Mouse (Mus musculus): ENCODE measurements around the gene Mndal. TPM values are rescaled to one million over a fixed set of nuclear protein-coding genes. Genes with fewer than 3 reads are reported as not detected.
"Not testable (repeated sequence)": the region's sequence is repeated elsewhere in the genome, so short reads cannot be mapped to it uniquely, and the experiment has no call there.

Gene Mndal
- total and polyA plus RNA-seq, 2 experiments from 2014 or later: 0.65 to 8.1 TPM

DNA sequence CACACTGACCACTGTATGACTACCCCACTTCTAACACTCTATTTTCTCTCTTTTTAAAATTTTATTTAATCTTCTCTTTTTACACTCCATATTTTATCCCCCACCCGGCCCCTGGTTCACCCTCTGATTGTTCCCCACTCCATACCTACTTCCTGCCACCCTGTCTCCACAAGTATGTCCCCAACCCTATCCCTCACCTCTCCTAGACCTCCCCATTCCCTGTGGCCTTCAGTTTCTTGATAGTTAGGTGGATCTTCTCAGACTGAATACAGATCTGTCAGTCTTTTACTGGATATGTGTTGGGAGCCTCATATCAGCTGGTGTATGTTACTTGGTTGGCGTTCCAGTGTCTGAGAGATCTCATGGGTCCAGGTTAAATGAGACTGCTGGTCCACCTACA is 27.7 kb downstream of the Mndal start:
- no peak for TF ChIP-seq CTCF (IDR thresholded peaks at IDR 0.05; ENCODE audit: low read depth)
- TF ChIP-seq EP300 (IDR thresholded peaks at IDR 0.05; ENCODE audit: low read depth): no peak

DNA sequence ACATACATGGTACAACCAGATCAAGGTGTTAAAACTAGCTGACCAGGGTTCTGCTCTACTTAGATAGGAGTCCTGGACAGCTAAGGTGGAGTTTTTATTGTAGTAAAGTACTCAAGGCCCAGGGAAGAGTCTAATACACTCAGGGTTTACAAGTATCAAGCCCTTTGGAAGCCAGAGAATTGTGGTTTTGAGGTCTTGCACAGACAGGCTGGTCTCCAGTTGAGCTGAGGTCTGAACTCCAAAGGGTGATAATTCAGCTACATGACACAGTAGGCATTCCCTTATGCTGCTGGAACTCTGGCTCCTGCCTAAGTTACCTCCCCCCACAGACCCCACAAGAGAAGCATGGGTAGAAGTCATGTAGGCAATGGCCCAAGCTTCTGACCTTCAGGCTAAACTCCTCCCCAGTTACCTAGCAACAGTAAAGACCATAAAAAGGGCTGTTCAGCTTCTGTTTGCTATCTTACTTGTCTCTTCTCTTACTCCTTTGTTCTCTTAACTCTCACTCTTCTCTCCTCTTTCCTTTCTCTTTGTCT is 29.0 kb downstream of the Mndal start:
- not testable (repeated sequence) for H3K27me3 ChIP-seq (ENCODE audit: control insufficient read depth, insufficient read depth, low read length); H3K36me3 ChIP-seq (replicated peaks; ENCODE audit: control insufficient read depth, insufficient read depth, low read length); H3K9ac ChIP-seq (replicated peaks; ENCODE audit: low read depth, low read length); H3K4me1 ChIP-seq (ENCODE audit: control insufficient read depth, insufficient read depth); DNase-seq (ENCODE audit: low spot score); H3K27ac ChIP-seq (ENCODE audit: low read depth); H3K4me3 ChIP-seq (ENCODE audit: low read depth, low read length); H3K4me2 ChIP-seq (ENCODE audit: low read depth, low read length); ATAC-seq (ENCODE audit: insufficient read depth, low read depth); H3K9me3 ChIP-seq (replicated peaks; ENCODE audit: control insufficient read depth, low read length)

More for the DNA sequence above, 27.7 kb downstream of the Mndal start:
- 75% methylated on average over 2 of the region's 2 CpGs for WGBS
- ATAC-seq (ENCODE audit: insufficient read depth, low read depth) (no peak), DNase-seq (ENCODE audit: low spot score) (no peak)
- Histone ChIP-seq H3K36me3 (replicated peaks; ENCODE audit: control insufficient read depth, insufficient read depth, low read length) (no peaks in the 10 kb centered on the region), H3K4me2 (ENCODE audit: low read depth, low read length) (no peak overlapping the region), H3K27me3 (ENCODE audit: control insufficient read depth, insufficient read depth, low read length) (no peaks in the 10 kb centered on the region), H3K9me3 (replicated peaks; ENCODE audit: control insufficient read depth, low read length) (no peaks in the 10 kb centered on the region), H3K4me3 (ENCODE audit: low read depth, low read length) (no peak overlapping the region), H3K27ac (ENCODE audit: low read depth) (no peak overlapping the region), H3K9ac (replicated peaks; ENCODE audit: low read depth, low read length) (no peak overlapping the region), H3K4me1 (ENCODE audit: control insufficient read depth, insufficient read depth) (no peaks in the 10 kb centered on the region)

DNA sequence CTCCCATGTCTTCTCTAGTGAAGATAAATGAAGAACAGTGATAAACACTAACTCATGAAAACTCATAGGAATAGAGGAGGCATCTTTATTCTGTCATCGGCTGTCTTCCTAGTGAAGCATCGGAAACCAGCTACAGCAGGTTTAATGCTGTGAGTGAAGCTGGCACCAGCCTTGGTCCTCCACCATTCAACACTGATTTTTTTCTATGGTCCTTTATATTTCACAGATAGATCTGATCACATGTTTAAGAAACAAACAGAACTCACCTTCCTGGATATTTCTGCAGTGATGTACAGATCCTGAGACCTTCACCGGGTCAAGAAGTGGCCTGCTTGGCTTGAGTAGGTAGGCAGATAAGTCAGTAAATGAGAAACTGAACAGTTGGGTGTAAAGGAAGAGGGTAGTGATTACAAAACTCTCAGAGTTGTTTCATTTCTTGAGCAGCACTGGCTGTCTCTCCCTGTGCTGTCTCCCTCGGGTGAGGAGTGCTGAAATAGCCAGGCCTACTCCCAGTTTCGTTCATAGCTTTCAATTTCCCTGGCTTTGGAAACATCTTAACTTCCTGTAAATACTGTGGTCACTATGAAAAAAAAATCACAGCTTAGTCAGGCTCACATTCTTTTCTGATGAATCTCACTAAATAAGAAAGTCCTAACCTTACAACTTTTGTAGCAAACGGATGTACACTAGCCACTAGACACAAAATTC is 29.6 kb downstream of the Mndal start, which contains the start of gene Ifi211:
Ifi211 (minus strand) TSS at position 499 of the 708 bp plus-strand sequence.
- not testable (repeated sequence) for H3K4me2 ChIP-seq (ENCODE audit: low read depth, low read length); H3K36me3 ChIP-seq (replicated peaks; ENCODE audit: control insufficient read depth, insufficient read depth, low read length); H3K4me3 ChIP-seq (ENCODE audit: low read depth, low read length); H3K9ac ChIP-seq (replicated peaks; ENCODE audit: low read depth, low read length); ATAC-seq (ENCODE audit: insufficient read depth, low read depth); H3K9me3 ChIP-seq (replicated peaks; ENCODE audit: control insufficient read depth, low read length); H3K4me1 ChIP-seq (ENCODE audit: control insufficient read depth, insufficient read depth); H3K27ac ChIP-seq (ENCODE audit: low read depth); H3K27me3 ChIP-seq (ENCODE audit: control insufficient read depth, insufficient read depth, low read length)
- WGBS: 57% methylated on average over 6 of the region's 6 CpGs
- peak; percentile 17 for DNase-seq (ENCODE audit: low spot score)

DNA sequence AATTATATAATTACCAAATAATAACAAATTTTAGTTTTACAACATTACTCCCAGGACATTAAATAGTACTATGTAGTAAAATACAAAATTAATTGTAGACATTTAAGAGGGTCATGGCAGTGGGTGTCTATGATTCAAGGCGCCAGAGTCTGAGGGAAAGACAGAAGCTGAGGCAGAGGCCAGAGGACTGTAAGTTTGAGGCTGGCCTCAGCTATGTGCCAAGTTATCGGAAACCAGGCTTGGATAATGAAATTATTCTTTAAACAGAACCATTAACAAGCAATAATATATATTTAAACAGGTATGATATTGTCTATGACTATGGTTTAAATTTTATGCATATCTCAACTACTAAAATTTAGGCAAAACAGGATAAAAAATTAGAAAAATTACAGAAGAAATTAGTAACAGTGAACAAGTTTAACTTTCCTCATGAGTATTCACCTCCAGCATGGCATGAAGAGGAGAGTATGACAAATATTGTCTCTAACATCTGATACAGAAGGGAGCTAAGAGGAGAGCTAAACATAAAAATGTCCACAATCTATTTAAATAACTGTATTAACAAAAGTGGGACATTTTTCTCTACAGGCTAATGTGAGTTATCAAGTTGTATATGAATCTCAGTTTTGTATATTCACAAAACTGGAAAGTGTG is 30.4 kb downstream of the Mndal start:
- 86% methylated on average over 2 of the region's 2 CpGs for WGBS
- H3K9ac ChIP-seq (replicated peaks; ENCODE audit: low read depth, low read length): no peak overlapping the region
- ATAC-seq (ENCODE audit: insufficient read depth, low read depth): no peak
- no peak overlapping the region for H3K4me2 ChIP-seq (ENCODE audit: low read depth, low read length)
- no peaks in the 10 kb centered on the region for H3K27me3 ChIP-seq (ENCODE audit: control insufficient read depth, insufficient read depth, low read length)
- H3K4me3 ChIP-seq (ENCODE audit: low read depth, low read length): no peak overlapping the region
- H3K36me3 ChIP-seq (replicated peaks; ENCODE audit: control insufficient read depth, insufficient read depth, low read length): no peaks in the 10 kb centered on the region
- no peak overlapping the region for H3K27ac ChIP-seq (ENCODE audit: low read depth)
- no peaks in the 10 kb centered on the region for H3K4me1 ChIP-seq (ENCODE audit: control insufficient read depth, insufficient read depth)
- no peaks in the 10 kb centered on the region for H3K9me3 ChIP-seq (replicated peaks; ENCODE audit: control insufficient read depth, low read length)
- TF ChIP-seq CTCF (IDR thresholded peaks at IDR 0.05; ENCODE audit: low read depth): no peak
- TF ChIP-seq EP300 (IDR thresholded peaks at IDR 0.05; ENCODE audit: low read depth): no peak
- no peak for DNase-seq (ENCODE audit: low spot score)

DNA sequence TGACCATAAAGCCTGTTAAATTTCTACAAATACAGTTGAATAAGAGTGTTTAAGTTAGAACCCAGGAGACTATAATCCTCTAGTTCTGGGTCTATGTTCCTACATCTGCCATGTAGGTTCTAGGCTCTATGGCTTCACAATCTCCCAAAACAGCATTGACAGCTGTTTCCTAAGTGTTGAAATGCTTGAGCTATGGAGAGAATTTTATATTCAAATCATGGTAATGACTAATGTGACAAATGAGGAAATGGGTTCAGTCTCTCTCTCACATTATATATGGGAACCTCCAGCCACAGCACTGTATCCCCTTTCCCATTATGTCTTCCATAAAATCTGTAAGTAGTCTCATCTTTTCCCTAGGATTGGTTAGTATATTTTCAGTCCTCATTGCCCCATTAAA is 33.9 kb downstream of the Mndal start:
- H3K4me1 ChIP-seq (ENCODE audit: control insufficient read depth, insufficient read depth); H3K4me2 ChIP-seq (ENCODE audit: low read depth, low read length); H3K9ac ChIP-seq (replicated peaks; ENCODE audit: low read depth, low read length); H3K36me3 ChIP-seq (replicated peaks; ENCODE audit: control insufficient read depth, insufficient read depth, low read length); H3K27me3 ChIP-seq (ENCODE audit: control insufficient read depth, insufficient read depth, low read length); DNase-seq (ENCODE audit: low spot score); ATAC-seq (ENCODE audit: insufficient read depth, low read depth); H3K4me3 ChIP-seq (ENCODE audit: low read depth, low read length); H3K9me3 ChIP-seq (replicated peaks; ENCODE audit: control insufficient read depth, low read length); H3K27ac ChIP-seq (ENCODE audit: low read depth): not testable (repeated sequence)

DNA sequence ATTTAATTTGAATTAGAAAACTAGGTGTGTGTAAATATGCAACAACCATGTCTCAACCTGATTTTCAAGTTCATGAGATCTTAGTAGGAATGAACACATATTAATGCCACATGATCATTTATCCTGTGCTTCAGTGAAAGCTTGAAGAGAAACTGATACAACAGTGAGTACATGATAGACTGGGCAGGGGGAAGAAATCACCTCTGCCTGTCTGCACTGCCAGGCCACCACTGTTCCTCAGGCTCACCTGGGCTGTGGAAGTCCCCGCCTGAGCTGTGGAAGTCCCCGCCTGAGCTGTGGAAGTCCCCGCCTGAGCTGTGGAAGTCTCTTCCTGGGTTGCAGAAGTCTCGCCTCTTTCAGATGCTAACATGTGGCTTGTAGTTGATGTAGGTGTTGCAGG is 36.4 kb downstream of the Mndal start:
- H3K4me1 ChIP-seq (ENCODE audit: control insufficient read depth, insufficient read depth); H3K9ac ChIP-seq (replicated peaks; ENCODE audit: low read depth, low read length); H3K27me3 ChIP-seq (ENCODE audit: control insufficient read depth, insufficient read depth, low read length); DNase-seq (ENCODE audit: low spot score); ATAC-seq (ENCODE audit: insufficient read depth, low read depth); H3K4me3 ChIP-seq (ENCODE audit: low read depth, low read length); H3K27ac ChIP-seq (ENCODE audit: low read depth); H3K9me3 ChIP-seq (replicated peaks; ENCODE audit: control insufficient read depth, low read length); H3K36me3 ChIP-seq (replicated peaks; ENCODE audit: control insufficient read depth, insufficient read depth, low read length); H3K4me2 ChIP-seq (ENCODE audit: low read depth, low read length): not testable (repeated sequence)
- WGBS: 73% methylated on average over 4 of the region's 4 CpGs

DNA sequence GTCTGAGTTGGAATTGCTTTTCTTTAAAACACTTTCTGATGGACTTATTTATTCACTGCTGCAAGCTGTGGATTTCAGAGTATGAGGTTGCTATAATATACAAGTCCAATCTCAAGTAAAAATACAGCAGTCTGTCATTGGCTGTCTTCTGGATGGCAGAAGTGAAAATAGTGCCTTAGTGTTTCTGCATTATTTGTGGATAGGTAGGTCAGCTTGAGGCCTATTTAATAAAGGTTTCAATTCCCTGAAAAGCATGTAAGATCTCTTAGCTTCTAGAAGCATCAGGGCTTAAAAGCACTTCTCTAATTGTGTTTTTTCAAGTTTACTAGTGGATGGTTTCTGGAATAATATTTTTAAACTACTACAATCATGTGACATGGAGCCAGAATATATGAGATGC is 52.5 kb downstream of the Mndal start:
- DNase-seq (ENCODE audit: low spot score); H3K36me3 ChIP-seq (replicated peaks; ENCODE audit: control insufficient read depth, insufficient read depth, low read length); H3K9me3 ChIP-seq (replicated peaks; ENCODE audit: control insufficient read depth, low read length); H3K4me2 ChIP-seq (ENCODE audit: low read depth, low read length); H3K4me3 ChIP-seq (ENCODE audit: low read depth, low read length); H3K27me3 ChIP-seq (ENCODE audit: control insufficient read depth, insufficient read depth, low read length); H3K27ac ChIP-seq (ENCODE audit: low read depth); H3K4me1 ChIP-seq (ENCODE audit: control insufficient read depth, insufficient read depth); H3K9ac ChIP-seq (replicated peaks; ENCODE audit: low read depth, low read length); ATAC-seq (ENCODE audit: insufficient read depth, low read depth): not testable (repeated sequence)

DNA sequence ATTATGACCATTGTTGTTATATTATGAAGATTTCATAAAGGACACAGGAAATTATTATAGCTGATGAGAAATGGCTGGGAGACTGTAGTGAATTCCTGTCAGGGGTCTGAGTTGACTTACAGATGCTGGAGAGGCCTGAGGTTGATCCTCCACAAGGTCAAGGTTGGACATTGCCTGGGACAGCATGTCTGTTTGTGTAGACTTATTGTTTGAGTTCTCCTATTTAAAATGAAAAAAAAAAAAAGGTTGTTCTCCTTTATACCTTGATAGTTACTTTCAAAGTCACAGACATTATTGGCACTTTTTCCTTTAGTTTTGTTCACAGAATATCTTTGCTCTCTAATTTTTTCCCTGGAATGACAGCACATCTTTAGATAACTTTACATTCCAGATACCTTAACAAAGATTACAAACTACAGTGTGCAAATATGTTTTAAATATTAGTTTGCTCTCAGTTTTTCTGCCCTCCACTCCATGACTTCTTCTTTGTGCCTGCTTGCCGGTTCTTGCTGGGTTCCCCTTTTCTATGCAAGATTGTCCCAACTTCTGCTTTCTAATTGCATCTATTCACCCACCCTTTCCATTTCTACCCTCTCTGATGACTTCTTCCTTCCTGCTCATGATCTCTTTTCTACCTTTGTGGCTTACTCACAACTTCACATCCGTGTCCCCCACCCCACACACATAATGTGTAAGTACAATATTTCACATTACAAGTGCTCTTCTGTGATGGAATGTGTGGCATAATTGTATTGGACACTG is 55.1 kb downstream of the Mndal start:
- not testable (repeated sequence) for DNase-seq (ENCODE audit: low spot score); H3K27me3 ChIP-seq (ENCODE audit: control insufficient read depth, insufficient read depth, low read length); H3K4me2 ChIP-seq (ENCODE audit: low read depth, low read length); H3K4me1 ChIP-seq (ENCODE audit: control insufficient read depth, insufficient read depth); ATAC-seq (ENCODE audit: insufficient read depth, low read depth); H3K27ac ChIP-seq (ENCODE audit: low read depth); H3K9ac ChIP-seq (replicated peaks; ENCODE audit: low read depth, low read length); H3K36me3 ChIP-seq (replicated peaks; ENCODE audit: control insufficient read depth, insufficient read depth, low read length); H3K9me3 ChIP-seq (replicated peaks; ENCODE audit: control insufficient read depth, low read length); H3K4me3 ChIP-seq (ENCODE audit: low read depth, low read length)
- 63% methylated on average over 1 of the region's 2 CpGs for WGBS

Measured in heart, postnatal 0 days (tissue).